Mouse (Mus musculus) heart, adult 8-10 months (tissue): Measurements from ENCODE around the gene Olfr1364. TPM values are rescaled to one million over a fixed set of nuclear protein-coding genes. Genes with fewer than 3 reads are reported as not detected.

ENCODE experiments used
- DNase-seq: peaks from one replicate; pipeline ENCODE4 v3.0.0; 2022; ENCODE audit warnings: low spot score
- total RNA-seq, 4 experiments: library from RNA; stranded (reverse); gene quantifications; 2 replicates each; pipeline ENCODE4 v1.2.4; 2022

Gene Olfr1364
- not detected for total RNA-seq

GRCm38 (mm10) chr13:21581659-21582058 is at the start of gene Olfr1364:
Gene Olfr1364 (minus strand): TSS chr13:21581759.
- DNase-seq, result no peak

- no peak for DNase-seq
These were observed 32.4 kb upstream of the Olfr1364 start, which contains the start of gene Olfr1362 for GRCm38 (mm10) chr13:21613922-21614321. Gene Olfr1362 (minus strand): TSS chr13:21614022.

GRCm38 (mm10) chr13:21591618-21592017 is 10.1 kb upstream of the Olfr1364 start:
- DNase-seq, result no peak

GRCm38 (mm10) chr13:21559793-21560192 is 21.8 kb downstream of the Olfr1364 start, which contains the start of gene Olfr1535:
Gene Olfr1535 (minus strand): TSS chr13:21559893.
- DNase-seq, result no peak

- DNase-seq, result no peak
These were observed 31.0 kb downstream of the Olfr1364 start for GRCm38 (mm10) chr13:21550416-21551110.

GRCm38 (mm10) chr13:21549487-21549886 is 32.1 kb downstream of the Olfr1364 start:
- no peak for DNase-seq

- no peak for DNase-seq
These were observed 38.9 kb downstream of the Olfr1364 start, which contains the start of gene Olfr1366 for GRCm38 (mm10) chr13:21542708-21543107. Gene Olfr1366 (minus strand): TSS chr13:21542808.

GRCm38 (mm10) chr13:21530781-21531201 is 50.8 kb downstream of the Olfr1364 start, which contains the start of gene Zkscan8:
Gene Zkscan8 (minus strand): TSS chr13:21531120.
- DNase-seq, result peak; percentile 91

GRCm38 (mm10) chr13:21530136-21530535 is 51.4 kb downstream of the Olfr1364 start:
- DNase-seq, result no peak

Other genes starting within 250 kb of the Olfr1364 start
- gene Olfr1367, start 234.8 kb downstream of the Olfr1364 start, total RNA-seq, result not detected
- gene Zscan12, start 218.9 kb downstream of the Olfr1364 start, total RNA-seq, result 1 to 10 TPM; 4.5 to 6.0 (median 5.0) TPM
- 10 to 100 TPM; 24.4 to 26.7 (median 26.1) TPM for gene Zkscan3, start 179.0 kb downstream of the Olfr1364 start, total RNA-seq
- gene Pgbd1, start 140.7 kb downstream of the Olfr1364 start, total RNA-seq, result under 1 TPM; 0.30 to 0.50 (median 0.35) TPM
- 10 to 100 TPM; 20.5 to 25.0 (median 21.7) TPM for gene Zscan26, start 128.0 kb downstream of the Olfr1364 start, total RNA-seq
- gene Nkapl, start 113.2 kb downstream of the Olfr1364 start, total RNA-seq, result 1 to 10 TPM in 1 of 4 experiments, under 1 TPM in 3; 0.17 to 1.1 (median 0.41) TPM
- 1 to 10 TPM; 1.0 to 1.5 (median 1.1) TPM for gene Zkscan4, start 102.9 kb downstream of the Olfr1364 start, total RNA-seq
- not detected for gene Gm10065, start 102.3 kb downstream of the Olfr1364 start, total RNA-seq
- gene AK157302, start 86.5 kb downstream of the Olfr1364 start, total RNA-seq, result 10 to 100 TPM; 24.1 to 26.8 (median 25.8) TPM
- gene Gm11273, start 80.3 kb downstream of the Olfr1364 start, total RNA-seq, result 100 to 1,000 TPM; 207 to 244 (median 213) TPM
- 10 to 100 TPM; 10.5 to 13.0 (median 10.8) TPM for gene Zkscan8, start 50.6 kb downstream of the Olfr1364 start, total RNA-seq
- gene Olfr1366, start 39.0 kb downstream of the Olfr1364 start, total RNA-seq, result not detected
- gene Olfr1535, start 21.9 kb downstream of the Olfr1364 start, total RNA-seq, result not detected
- gene Olfr1362, start 32.3 kb upstream of the Olfr1364 start, total RNA-seq, result not detected
- not detected for gene Olfr11, start 60.8 kb upstream of the Olfr1364 start, total RNA-seq
- not detected for gene Olfr1361, start 81.6 kb upstream of the Olfr1364 start, total RNA-seq
- gene Olfr1360, start 95.6 kb upstream of the Olfr1364 start, total RNA-seq, result not detected
- gene Olfr1359, start 116.4 kb upstream of the Olfr1364 start, total RNA-seq, result not detected
- 10 to 100 TPM in 1 of 4 experiments, 1 to 10 TPM in 3; 5.4 to 11.8 (median 8.0) TPM for gene Hist1h2bl, start 134.4 kb upstream of the Olfr1364 start, total RNA-seq
- gene Hist1h2ai, start 134.7 kb upstream of the Olfr1364 start, total RNA-seq, result 10 to 100 TPM in 2 of 4 experiments, 1 to 10 TPM in 1, not detected in 1; 1.1 to 17.1 (median 12.1) TPM
- 10 to 100 TPM in 2 of 4 experiments, 1 to 10 TPM in 2; 5.0 to 19.2 (median 10.1) TPM for gene Hist1h3h, start 135.9 kb upstream of the Olfr1364 start, total RNA-seq
- gene Hist1h2bm, start 140.3 kb upstream of the Olfr1364 start, total RNA-seq, result 1 to 10 TPM in 2 of 4 experiments, under 1 TPM in 1, not detected in 1; 0.94 to 3.0 (median 1.8) TPM
- gene Hist1h4j, start 153.3 kb upstream of the Olfr1364 start, total RNA-seq, result 1 to 10 TPM; 1.4 to 4.4 (median 4.0) TPM
- 10 to 100 TPM; 26.9 to 29.6 (median 28.6) TPM for gene Hist1h4k, start 168.7 kb upstream of the Olfr1364 start, total RNA-seq
- 1 to 10 TPM in 3 of 4 experiments, not detected in 1; 1.5 to 4.4 (median 2.0) TPM for gene Hist1h2ak, start 172.1 kb upstream of the Olfr1364 start, total RNA-seq
- 1 to 10 TPM; 2.0 to 7.1 (median 4.3) TPM for gene Hist1h2bn, start 172.4 kb upstream of the Olfr1364 start, total RNA-seq
- 1 to 10 TPM in 3 of 4 experiments, under 1 TPM in 1; 0.62 to 4.7 (median 2.5) TPM for gene Hist1h1b, start 198.9 kb upstream of the Olfr1364 start, total RNA-seq
- 10 to 100 TPM in 1 of 4 experiments, 1 to 10 TPM in 3; 6.6 to 10.5 (median 8.8) TPM for gene Hist1h3i, start 201.6 kb upstream of the Olfr1364 start, total RNA-seq
- 1 to 10 TPM in 1 of 4 experiments, not detected in 3; 1.1 TPM for gene Hist1h2an, start 205.5 kb upstream of the Olfr1364 start, total RNA-seq
- 1 to 10 TPM in 3 of 4 experiments, under 1 TPM in 1; 0.81 to 6.2 (median 1.3) TPM for gene Hist1h2bp, start 205.7 kb upstream of the Olfr1364 start, total RNA-seq
- 10 to 100 TPM; 25.7 to 37.7 (median 29.1) TPM for gene Hist1h2bq, start 228.4 kb upstream of the Olfr1364 start, total RNA-seq
- gene Hist1h2ao, start 228.7 kb upstream of the Olfr1364 start, total RNA-seq, result 10 to 100 TPM in 1 of 4 experiments, not detected in 3; 16.3 TPM
- gene Hist1h4m, start 230.0 kb upstream of the Olfr1364 start, total RNA-seq, result 10 to 100 TPM; 22.8 to 37.8 (median 29.3) TPM